Mouse (Mus musculus): ENCODE data around the gene Slamf6.
"Not testable (repeated sequence)": the region's sequence is repeated elsewhere in the genome, so short reads cannot be mapped to it uniquely, and the experiment has no call there.

The Slamf6 gene

DNA sequence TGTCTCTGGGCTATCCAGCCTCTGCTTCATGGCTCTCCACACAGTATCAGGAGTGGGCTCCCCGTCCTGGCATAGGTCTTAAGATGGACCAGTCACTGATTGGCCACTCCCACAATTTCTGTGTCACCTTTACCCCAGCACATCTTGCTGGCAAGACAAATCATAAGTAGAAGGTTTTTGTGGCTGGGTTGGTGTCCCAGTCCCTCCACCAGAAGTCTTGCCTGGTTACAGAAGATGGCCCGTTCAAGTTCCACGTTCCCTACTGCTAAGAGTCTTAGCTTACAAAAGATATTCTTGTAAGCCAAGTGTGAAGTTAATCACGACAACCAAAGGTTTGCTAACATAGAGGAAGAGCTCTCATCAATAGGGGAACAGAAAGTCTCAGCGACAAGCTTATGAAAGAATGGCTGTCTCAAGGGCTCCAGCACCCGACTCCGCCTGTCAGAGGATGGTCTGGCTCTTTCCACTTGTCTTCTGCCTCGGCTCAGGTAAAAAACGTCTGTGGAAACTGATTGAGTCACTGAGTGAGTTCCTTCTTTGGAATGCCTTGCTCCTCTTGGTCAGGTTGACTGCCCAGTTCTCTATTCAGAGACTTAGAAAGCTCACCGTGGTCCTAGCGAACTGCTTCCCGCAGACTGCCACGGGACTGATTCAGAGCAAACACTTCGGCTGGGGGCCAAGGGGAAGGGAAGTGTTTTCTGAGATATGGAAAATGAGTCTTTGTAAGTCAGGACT, at the start of gene Slamf6:
TSS of gene Slamf6 (plus strand) at position 211 of the 735 bp plus-strand sequence.
- DNase-seq, result peak in 1 of 2 experiments; percentile 45

DNA sequence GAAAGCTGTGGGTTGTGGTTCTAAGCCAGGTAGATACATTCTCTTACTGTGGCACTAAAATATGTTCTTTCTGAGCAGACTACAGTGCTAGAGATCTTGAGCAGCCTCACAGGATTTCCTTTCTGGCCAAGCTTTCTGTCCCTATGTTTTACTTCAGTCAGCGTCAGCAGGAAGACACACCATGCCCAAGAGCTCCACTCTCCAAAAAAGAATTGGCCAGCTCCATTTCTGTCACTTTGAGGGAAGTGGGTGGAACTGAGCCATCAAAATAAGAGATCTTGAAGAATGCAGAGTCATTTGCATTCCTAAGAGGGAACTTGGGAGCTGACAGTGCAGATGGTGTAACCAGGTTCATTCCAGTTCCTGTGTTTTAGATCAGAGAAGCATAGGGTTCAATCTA, 30.3 kb upstream of the Slamf6 start:
- no peak for DNase-seq

DNA sequence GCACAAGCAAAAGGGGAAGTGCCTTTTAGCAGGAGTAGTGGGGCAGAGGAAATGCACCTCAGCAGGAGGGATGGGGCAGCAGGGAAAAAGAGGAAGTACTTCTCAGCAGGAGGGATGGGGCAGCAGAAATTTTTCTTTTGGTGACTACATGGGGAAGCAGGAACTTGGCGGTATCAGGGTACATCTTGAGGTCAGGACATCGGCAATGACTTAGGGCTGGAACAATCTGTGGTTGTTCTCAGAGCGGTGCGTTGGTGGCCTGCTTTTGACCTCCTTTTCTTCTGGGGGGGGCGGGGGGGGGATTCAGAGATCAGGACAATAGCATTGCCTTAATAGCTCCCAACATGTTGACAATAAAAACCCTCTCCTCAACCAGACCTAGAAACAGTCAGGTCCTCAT, 22.0 kb upstream of the Slamf6 start, which contains the start of gene Gm10521:
TSS of gene Gm10521 (plus strand) at position 301 of the 400 bp plus-strand sequence.
- DNase-seq, result not testable (repeated sequence)

DNA sequence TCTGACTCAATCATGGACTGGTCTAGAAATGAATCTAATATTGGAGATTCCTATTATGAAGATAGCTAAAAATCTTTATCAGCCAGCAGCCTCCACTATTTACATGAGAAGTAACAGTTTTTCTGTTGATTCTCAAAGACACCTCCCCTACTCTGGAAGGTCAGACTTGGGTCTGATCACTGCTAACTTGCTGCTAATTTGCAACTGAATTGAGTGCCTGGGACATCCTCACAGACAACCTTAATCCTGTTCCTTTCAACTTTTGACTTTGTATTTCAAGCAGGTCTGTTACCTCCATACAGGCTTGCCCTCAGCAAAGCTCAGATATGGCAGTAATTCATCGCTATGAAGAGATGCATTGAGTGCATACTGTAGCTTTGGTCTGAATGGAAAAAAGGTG, 13.3 kb upstream of the Slamf6 start:
- DNase-seq, result no peak

DNA sequence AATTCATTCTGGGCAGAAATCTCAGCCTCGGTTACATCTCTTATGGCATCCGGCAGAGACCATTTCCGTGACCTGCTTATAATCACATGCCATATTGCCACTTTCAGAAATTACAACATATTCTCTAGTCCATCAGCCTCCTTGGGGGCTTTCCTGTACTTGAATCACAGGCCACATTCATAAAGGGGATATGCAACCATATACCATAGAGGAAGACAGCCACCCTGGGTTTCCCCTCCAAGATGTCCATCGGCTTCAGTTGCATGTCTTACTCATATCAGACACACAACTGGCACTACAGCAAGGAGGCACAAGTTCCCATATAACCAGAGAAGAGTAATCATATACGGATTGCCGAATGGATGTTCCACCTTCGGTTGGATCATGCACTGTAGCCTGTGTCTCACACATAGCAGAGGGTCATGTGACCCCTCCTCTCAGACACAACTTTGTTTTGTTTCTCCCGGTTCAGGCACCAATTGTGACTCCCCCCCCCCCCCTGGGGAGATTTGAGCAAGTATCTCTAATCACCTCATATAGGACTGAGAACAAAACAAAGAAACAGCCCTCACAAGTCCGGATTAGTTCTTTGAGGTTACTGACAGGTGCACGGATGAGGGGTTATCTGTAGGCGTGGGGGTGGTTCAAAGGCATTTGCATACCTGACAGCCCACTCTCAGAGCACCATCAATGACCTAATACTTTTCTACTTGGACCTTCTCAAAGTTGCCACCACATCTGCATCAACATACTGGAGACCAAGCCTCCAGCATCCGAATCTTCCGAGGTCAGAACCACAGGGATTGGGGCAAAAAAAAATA, 1.5 kb upstream of the Slamf6 start:
- DNase-seq, result peak in 1 of 2 experiments; percentile 46

DNA sequence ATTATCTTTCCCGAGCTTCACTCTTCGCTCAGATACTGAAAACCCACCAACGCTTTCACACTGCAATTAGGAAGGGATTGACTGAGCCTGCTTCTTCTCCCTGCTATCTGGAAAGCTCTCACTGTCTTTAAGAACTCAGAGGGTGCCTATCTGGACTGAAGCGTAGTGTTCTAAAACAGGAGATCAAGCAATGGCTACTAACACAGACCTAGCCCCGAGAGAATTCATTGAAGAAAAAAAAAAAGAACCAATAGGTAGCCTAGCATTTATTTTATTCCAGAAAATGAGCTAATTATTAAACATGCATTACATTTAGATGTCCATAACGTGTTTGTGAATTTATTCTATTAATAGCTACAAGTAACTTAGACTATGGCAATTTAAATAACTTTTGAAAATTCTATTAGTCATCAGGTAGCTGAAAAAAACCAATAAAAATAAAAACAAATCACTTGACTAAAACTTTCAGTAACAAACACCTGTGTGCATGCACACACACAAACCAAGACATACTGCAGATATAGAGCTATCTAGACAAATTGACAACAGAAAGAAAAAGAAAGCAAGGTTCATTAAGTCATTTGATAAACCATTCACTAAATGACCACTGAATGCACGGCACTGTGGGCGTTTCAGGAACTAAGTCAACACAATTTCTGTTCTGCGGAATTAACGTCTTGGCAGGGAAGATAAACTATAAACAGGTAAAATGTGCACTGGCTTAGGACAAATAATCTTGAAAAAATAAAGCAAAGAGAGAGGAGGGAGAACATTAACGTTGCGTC, 1.0 kb downstream of the Slamf6 start:
- no peak for DNase-seq

DNA sequence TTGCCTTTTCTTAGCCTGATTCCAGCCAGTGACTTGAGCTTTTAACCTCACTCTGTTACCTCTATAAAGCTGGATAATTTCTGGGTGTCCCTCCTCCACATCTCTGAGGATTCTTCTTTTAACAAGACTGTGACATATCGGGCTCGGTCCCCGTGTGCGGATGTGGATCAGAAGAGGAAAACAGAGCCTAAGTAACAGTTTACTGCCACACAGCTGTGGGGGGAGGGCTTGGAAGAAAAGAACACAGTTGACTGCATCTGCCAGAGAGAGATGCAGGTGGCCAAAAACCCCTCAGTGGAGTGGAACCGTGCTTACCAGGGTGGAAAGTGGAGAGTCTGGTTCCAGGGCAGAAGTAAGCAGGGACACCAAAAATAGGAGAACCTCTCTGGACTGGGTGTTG, 1.9 kb downstream of the Slamf6 start:
- peak; percentile 76 to 91 for DNase-seq

DNA sequence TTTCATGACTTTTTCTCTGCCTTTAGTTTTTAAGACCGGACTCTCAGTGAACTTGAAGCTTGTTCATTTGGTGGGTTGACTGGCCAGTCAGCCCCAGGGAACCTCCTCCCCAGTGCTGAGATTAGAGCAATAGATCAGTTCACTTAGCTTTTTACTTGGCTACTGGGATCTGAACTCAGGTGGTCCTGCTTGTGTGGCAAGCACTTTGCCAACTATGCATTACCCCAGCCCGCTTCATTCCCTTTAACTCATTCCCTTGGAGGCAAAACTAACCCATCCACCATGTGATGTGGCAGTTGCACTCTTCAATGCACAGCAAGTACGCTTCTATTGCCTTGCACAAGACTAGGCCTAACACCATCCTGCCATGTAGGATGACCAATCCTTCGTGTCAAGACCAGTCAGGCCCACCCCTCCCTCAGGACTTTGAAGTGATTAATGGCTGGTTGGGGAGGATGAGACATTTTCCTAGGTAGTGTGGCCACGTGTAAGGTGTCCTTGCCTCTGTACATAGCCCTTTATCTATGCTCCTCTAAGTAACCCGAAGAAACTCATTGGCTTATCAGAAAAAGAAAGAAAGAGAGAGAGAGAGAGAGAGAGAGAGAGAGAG, 2.7 kb downstream of the Slamf6 start:
- DNase-seq, result no peak

DNA sequence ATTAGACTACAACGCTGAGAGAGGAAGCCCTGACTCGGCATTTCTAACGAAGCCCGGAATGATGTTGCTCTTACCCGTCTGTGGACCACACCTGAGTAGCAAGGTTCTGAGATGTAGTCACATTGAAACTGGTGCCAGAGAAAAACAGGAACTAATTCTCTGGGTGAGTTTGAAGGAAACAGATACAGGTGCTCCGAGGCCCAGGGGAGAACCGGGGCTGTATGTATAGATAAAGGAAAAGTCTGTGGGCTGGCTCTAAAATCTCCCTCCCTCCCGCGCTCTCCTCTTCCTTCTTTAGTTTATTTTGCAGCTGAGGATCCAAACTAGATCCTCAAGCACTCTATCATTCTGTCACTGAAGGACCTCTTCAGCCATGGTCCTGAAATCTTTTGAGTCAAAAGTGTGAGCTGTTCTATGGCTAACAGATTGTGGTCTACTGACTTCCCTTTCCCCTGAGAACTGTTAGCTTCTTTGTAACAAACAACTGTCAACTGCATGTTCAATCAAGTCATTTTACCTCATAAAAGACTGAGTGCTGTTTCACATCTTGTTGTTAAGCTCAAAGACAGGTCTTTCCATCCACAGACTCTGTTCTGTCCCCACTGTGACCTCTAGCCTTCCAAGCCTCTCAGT, 3.8 kb downstream of the Slamf6 start:
- DNase-seq, result peak in 1 of 2 experiments; percentile 63

DNA sequence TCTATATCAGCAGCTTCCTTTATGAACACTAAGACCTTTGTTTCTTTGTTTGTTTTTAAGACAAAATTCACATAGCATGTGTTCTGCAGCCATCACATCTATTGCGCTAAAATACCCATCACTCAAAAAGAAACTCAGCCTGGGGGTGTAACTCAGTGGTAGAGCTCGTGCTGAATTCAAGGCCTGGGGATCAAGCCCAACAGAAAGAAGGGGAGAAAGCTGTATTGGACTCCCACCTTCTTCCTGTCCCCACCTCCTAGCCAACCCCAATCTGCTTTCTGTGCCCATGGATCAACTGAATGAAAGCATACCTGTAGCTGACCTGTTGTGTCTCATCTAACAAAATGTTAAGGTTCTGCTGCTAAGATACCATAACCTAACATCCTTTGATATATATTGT, 4.3 kb downstream of the Slamf6 start:
- no peak for DNase-seq

DNA sequence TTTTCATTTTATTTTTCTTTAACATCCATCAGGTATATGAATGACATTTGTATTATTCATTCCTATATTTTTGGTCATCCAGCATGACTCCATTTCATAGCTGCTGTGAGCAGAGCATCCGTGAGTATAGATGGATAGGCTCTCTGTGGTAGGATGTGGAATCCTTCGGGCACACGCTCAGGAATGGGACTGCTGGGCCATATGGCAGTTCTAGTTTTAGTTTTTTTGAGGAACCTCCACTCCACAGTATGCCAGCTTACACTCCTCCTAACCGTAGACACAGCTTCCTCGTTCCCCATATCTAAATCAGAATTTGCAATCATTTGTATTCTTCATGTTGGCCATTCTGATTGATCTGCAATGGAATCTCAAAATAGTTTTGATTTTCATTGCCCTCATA, 5.5 kb downstream of the Slamf6 start:
- no peak for DNase-seq

DNA sequence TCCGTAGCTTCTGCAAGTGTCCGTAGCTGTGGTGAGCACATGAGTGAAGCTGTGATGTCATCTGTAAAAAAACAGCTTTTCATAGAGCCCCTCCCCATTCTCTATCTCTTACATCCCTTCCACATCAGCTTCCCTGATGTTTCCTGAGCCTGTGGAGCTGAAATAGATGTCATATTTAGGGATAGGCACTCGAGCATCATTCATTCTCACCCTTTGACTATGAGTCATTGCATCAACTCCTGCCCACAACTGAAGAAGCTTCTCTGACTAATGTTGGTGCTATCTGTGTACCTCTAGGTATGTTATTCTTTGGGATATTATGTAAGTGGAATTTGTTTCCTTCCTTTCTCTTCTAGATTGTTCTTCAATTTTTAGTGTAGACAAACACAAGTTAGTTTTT, 7.6 kb downstream of the Slamf6 start:
- no peak for DNase-seq

DNA sequence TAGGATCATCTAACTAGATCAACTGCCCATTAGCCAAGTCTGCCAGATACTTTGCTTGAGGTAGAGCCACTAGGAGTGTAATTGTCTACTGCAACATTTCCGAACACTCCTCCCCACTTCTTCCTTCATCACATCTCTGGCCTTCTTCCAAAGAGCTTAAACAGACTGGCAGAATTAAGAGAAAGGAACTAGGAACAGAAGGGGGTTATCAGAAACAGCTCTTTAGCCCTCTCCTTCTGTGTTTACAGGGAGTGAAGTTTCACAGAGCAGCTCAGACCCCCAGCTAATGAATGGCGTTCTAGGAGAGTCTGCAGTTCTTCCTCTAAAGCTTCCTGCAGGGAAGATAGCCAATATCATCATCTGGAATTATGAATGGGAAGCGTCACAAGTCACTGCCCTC, 16.5 kb downstream of the Slamf6 start:
- no peak for DNase-seq

DNA sequence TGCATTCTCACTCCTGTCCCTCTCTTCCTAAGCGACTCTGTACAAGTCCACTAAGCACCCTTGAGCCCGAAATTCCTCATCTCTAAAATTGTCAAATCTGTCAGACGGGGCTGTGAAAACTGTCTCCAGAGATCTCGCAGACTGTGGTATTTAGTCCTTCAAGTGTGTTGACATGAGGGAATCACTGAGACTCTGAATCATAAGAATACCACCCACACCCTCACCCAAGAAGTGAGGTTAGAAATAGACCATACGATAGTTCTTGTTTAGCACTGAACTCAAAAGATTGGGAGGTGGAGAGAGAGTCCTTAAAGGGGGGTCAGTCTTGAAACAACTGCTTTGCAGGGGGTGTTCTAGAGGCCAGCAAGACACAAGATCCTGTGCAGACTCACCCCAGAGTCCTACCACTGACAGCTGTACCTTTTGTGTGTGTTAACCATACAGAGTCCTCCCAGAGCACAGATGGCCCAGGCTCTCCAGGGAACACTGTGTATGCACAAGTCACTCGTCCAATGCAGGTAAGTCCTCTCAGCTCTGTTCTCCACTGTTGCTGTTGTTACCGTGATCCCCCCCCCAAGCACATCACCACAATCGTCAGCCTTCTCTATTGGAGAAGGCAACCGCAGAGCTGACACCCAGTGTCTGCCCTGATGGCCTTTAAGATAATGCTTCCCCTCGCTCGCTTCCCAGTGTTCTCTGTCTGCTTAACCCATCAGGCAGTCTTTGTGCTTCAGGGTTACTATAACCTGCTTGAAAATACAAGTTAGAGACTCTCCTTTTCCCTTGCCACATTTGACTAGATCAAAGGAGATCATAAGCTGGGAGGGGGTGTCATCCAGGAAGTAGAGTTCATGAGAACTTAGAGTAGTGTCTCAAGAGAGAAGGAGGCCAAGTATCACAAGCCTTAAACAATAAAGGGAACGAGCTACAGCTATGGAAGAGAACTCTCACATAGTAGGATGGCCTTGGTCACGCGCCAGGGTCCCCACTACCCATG, 21.9 kb downstream of the Slamf6 start:
- DNase-seq, result no peak

DNA sequence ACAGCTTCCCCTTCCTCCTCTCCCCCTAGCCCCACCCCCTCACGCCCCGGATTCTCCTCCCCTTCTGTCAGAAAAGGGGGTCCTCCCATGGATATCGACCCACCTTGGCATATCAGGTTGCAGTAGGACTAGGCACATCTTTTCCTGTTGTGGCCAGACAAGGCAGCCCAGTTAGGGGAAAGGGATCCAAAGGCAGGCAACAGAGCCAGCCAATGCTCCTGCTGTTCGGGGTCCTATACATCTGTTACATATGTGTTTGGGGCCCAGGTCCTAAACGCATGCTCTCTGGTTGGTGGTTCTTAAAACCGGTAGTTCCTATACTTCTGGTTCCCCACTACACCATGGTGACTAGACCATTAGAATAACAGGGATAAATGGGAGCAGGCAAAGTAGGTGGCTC, 23.3 kb downstream of the Slamf6 start:
- no peak for DNase-seq

DNA sequence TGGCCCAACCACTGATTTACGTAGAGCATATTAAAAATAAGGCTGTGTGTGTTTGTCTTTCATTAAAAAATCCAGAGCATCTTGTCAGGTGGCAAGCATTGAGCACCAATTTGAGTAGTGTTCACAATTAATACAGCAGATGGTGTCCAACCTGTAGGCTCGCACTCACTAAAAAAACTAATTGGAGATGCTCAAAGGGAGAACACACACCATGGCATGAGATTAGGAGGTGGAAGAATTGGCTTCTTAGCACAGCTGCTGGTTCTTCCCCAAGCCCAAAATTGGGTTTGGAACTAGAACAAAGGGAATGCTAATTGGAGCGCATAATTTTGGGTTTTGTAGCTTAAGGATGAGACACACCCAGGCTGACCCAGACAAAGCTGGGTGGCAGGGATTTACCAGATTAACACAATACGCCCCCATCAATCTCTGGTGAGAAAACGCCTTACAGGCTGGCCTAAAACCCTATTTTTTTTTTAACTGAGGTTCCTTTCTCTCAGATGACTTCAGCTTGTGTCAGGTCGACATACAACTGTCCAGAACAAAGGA, 29.2 kb downstream of the Slamf6 start:
- DNase-seq, result no peak

DNA sequence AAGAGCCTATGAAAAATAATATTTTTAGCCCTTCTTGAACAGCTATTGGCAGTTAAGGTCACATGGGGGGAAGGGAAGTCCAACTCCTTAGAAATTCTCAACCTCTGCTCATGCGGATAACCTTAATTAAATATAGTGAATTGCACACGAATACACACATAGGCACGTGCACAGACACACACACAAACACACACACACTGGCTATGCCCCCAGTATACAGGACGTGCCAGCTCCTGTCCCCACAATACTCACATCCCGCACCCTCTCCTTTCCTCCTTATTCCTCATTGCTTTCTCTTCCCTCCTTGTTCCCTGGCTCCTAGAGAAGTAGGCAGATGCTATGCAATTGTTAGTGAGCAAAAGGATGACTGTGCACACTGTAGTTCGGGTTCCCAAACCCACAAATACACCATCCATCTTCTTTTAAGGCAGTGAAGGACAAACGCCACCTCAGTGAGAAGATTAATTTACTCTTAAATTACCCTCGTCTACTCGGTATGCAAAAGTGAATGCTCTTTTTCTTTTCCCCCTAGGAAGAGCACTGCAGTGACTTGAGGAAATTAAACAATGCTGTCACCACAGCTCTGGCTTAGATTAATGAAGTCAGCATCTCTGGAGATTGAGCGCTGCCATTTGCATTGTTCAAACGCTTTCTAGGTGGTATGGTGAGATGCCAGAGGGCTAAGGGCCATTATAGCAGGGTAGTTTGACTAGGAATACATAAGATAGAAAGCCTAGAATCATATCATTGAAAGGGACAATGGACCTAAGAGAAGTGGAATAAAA, 31.0 kb downstream of the Slamf6 start:
- no peak for DNase-seq

DNA sequence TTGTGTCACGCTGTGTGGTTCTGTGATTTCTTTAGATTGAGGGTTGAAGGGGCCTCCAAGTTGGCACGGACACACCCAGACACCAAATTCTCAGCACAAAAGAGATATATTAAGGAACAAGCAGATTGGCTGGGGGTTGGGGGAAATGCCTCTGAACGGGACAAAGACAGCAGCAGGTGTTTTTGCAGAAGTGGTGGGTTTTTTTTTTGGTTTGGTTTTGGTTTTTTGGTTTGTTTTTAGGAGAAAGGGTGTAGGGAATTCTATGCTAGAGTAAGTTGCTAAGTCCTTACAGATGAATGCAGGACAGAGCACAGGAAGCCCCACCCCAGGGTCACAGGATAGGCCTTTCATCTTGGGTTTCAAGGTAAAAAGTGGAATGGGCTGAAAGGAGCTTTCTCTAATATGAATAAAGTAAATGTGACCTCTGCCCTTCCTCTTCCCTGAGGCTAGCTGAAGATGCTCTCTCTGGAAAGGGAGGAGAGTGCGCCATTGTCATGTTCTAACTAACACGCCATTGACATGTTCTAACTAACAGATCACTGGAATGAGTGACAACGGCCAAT, 31.7 kb downstream of the Slamf6 start:
- DNase-seq, result no peak

DNA sequence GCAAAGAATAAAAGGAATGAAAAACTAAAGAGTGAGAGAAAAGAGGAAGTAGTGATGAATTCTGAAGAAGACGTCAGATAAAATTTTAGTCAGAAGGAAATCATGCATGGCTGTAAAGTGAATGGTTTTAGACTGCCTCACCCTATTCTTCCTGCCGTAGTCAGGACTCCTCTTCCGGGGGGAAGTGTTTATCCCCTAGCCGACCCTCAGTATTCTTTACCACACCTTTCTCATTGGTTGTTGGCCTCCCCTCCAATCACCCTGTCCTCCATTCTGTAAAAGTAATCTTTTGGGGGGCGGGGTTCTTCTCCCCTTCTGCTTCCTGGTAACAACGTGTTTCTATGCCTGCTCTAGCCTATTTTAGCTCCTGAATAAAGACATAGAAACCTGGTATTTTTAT, 37.8 kb downstream of the Slamf6 start:
- no peak for DNase-seq

DNA sequence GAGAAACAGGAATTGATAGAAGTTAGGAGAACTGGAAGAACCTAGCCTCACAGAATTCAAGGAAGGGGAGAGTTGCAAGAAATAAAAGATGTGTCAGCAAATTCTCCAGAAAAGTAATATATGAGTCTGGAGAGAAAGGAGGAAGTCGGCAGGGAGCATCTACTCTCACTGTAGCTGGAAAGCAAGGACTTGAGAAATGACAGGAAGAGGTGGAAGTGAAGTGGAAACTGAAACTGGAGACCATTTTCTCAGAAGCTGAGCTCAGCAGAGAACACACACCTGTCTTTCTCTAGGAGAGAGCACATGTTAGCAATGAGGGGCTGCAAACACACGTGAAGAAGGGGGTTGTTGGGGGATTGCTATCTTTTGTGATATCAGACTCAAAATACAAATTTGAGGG, 40.1 kb downstream of the Slamf6 start:
- DNase-seq, result no peak
